Mouse (Mus musculus) liver, adult (tissue): ENCODE results near the gene Lin7c.

ENCODE experiments used
- GATA4 ChIP-seq: IDR thresholded peaks from 2 replicates; pipeline ENCODE4 v1.6.1; 2014; ENCODE audit warnings: mild to moderate bottlenecking, low read length; ENCODE audit not compliant: insufficient replicate concordance

Gene Lin7c

DNA sequence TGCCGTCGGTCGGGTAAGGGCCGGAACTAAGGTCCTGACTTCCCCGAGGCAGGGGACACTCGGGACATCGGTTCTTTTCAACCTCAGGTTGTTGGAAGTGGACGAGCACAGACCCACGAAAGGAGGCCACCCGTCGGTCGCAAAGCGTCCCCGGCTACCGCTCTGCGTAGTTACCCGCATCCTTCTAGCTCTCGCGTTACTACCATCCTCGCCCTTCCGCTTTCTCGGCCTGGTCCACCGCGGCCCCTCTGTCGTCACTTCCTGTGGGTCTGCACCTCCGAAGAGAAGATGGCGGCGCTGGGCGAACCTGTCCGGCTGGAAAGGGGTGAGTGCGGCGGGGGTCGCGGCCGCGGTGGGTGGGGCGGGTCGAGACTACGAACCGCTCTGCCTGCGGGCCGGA lies at the start of gene Lin7c:
Gene Lin7c (plus strand): TSS at position 257 of the 400 bp plus-strand sequence.
- TF ChIP-seq GATA4, result no peak; the same call in 1 of the 2 replicates

DNA sequence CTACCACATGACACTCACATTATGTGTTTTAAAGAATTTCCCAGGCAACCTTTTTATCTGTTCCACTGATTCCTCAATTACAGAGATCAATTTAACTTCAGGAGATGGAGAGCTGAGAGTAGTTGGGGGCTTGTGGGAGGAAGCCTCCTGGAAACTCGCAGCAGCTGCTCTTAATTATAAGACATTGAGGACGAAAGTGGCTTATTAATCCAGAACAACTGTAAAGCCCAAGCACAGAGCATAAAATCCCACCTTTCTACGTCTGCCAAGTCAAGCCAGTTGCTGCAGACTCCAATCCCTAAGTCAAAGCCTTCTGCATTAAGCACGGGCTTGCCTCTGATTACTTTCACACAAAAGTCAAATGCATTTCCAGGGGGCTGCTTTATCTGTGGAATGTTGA lies 44.3 kb upstream of the Lin7c start:
- TF ChIP-seq GATA4, result no peak

DNA sequence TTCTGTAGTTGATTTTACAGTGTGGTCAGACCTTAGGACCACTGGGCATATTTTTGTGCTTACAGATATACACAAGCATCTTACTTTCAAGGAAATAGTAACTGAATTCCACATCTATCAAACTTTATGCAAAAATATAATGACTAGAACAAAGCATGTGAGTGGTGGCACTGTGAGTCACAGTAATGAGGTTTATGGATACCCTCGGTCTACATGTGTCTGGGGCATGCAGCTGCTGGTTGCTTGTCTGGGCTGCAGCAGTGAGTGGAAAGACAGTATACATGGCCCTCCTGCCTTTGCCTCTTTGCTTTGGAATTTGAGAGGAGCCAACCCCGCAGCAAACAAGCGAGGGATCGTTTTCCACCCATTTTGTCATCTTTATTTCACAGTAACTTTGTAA lies 42.3 kb upstream of the Lin7c start:
- TF ChIP-seq GATA4, result no peak

DNA sequence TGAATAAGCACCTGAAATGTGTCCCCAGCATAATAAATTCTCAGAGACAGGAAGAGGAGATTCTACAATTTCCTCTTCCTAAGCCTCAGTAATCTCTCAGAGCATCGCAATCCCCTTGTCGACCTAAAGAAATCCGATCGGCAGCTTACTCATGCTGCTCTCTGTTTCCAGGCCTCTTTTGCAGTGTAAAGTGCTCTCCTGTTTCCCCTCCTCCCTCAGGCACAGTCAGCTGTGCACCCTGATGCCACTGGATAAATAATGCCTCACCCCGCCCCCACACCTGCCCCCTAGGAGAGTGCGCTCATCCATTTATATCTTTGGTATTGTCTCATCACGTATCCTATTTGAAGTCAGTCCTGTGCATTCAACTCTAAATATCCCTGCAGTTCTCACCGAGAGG lies 41.9 kb upstream of the Lin7c start:
- no peak for TF ChIP-seq GATA4

DNA sequence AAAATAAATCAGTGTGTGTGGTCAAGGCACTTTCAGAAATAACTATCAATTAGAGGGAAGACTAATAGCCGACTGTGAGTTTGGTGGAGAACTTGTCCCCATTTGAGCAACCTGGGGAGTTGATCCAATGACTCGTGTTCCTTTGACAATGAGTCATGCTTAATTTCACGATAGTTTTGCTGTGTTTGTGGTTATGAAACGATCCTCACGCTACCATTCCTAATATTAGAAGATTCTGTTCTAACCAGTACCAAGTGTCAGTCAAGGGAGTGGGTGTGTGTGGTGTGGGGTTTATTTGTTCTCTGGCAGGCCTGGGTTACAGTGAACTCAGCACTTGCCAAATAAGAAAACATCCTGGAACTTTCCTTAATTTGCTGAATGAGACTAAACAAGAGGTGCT lies 35.1 kb upstream of the Lin7c start:
- no peak for TF ChIP-seq GATA4

DNA sequence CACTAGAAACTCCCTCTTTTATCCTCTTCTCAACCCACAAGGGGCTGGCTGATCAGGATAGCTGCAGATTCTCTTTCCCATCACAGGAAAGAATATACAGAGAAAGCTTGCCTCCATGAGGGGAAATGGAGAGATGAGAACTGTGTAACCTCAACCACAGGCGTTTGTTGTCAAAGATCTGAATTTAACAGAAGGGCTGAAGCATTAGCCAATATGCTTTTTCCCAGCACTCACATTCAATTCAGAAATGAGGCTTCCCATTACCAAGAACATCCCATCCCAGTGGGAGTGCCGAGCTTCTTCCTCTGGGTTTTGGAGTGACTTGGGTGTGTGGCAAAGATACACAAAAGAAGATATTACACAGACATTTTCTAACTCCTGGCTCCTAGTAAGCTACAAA lies 31.0 kb upstream of the Lin7c start:
- no peak for TF ChIP-seq GATA4

DNA sequence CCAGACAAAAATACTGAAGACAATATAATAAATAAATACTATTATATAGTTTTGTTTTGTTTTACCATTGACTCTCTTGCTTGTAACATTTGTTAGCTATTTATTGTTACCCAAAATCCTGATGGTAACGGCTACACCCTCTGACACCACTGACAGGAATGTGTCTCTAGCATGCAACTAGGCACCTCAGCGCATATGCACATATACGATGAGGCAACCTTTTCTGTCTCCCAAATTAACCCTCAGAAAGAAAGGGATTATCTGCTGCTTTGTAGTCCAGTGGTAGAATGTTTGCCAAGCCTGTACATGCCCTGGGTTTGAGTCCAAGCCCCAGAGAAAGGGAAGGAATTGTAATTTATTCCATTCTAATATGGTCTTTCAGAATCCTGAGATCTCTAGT lies 29.8 kb upstream of the Lin7c start:
- no peak for TF ChIP-seq GATA4

DNA sequence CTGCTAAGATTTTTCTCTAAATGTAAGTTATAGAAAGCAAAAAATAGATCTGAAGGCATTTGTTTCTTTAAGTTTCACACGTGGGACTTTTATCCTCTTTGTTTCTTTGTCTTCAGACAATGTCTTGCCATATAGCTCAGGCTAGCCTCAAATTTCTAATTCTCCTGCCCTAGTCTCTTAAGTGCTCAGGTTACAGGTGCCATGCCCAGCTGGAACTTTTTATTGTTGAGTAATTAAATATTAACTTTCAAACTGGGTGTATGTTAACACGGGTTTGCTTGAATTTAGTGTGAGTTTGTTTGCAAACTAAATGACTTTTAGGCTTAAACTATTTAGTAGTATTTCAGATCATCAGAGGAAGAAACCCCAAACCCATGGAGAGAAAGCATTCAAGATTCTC lies 9.5 kb upstream of the Lin7c start:
- TF ChIP-seq GATA4, result no peak

DNA sequence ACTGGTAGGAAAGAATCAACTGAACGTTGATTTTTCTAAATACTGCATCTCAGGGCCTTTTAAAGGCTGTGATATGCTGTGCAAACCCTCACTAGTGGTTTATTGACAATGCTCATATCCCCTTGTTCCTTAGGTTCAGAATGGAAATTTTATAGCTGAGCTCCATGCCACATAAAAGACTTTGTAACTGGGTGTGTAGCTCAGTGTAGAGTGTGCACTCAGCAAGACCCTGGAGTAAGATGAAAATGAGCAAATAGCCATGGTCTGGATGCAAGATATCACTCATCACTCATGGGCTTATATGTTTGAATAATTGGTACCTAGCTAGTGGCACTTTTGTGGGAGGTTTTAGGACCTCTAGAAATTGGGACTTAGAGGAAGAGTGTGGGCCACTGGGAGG lies 9.0 kb upstream of the Lin7c start:
- TF ChIP-seq GATA4, result no peak

DNA sequence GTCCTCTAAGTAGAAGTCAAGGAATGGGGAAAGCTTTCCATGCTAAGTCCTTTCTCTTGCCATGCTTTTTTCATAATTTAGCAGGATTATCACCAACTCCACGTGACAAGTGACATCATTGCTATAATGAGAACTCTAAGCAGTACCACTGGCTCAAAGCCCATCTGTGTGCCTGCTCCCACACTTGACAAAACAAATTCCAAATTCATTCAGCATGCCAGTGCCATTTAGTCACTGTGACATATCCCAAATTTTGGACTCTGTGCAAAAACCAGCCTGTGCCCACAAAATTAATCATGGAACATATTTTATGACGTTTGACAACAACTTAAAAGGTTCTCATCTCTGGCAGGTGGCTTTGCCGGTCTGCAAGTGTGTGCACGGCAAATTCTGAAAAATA lies 6.5 kb upstream of the Lin7c start:
- no peak for TF ChIP-seq GATA4

DNA sequence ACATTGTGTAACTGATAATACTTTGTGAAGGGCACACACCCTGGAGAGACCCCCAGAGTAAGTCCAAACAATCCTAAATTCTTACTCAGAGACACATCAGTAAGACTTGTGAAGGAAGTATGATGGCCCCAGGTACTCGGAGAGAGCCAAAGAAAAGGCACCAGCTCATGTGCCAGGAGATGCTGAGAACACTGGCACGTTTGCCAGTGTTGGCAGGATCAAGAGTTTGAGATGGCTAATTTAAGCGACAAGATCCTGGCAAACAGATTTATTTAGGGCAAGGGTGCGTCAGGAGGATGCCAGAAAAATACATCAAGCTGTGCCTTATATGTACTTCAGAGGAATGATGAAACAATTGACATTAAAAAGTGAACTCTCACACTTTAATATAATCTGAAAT lies 6.1 kb upstream of the Lin7c start:
- TF ChIP-seq GATA4, result no peak

DNA sequence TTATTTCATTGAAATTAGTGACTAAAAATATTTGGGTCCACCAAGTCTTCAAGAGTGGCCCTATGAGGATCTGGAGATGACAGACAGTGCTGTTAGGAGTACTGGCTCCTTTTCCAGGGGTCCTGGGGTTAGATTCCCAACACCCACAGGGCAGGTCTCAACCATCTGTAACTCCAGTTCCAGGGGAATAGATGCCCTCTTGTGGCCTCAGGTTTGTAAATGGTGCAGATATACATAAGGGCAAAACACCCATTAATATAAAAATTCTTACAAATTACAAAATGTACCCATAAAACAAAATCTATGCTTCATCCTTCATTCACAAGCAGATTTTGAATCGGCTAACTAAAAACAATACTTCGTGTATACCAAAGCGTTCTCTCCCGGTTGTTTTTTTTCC lies 585 bp upstream of the Lin7c start:
- TF ChIP-seq GATA4, result no peak

DNA sequence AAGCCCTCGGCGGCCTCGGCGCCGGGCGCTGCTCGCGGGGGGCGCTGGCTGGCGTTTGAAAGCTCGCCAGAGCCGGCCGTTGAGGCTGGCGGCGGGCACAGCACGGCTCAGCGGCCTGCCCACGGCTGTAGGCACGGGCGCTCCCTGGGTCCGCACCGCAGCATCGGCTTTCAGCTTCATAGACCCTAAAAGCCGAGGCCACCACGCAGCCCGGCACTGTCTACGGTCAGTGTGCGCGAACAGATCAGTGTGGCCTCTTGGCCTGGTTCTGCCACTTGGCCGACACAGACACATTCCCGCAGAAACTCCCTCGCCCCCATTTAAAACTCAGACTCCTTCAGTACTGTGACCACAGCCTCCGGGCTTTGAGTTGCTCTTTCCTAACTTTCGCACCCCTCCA lies 378 bp downstream of the Lin7c start:
- TF ChIP-seq GATA4, result no peak

DNA sequence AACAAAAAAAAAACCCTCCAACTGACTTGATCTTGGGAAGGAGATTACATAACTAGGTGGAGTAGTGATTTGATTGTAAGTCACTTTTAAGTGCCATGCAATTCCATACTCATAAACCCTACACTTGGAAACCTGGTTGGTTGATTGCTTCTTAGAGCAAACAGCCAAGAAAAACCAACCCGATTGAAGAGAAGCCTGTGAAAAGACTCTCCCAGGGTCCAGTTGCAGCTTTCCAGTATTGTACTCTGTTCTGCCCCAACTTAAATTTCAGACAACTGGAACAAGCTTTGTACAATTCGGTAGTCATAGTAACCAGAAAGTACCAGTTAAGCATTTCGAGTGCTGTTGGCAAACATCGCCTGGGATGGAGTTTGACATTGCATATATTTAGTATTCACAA lies 818 bp downstream of the Lin7c start:
- no peak for TF ChIP-seq GATA4

DNA sequence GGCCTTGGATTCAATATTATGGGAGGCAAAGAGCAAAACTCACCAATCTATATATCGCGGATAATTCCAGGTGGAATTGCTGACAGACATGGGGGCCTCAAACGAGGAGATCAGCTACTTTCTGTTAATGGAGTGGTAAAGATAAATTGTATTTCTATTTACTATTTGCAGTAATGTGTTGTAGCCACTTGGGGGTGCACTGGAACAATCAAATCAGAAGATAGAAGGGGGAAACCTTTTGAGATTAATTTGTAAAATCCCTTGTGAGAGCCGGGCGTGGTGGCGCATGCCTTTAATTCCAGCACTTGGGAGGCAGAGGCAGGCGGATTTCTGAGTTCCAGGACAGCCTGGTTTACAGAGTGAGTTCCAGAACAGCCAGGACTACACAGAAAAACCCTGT lies 5.7 kb downstream of the Lin7c start:
- no peak for TF ChIP-seq GATA4

DNA sequence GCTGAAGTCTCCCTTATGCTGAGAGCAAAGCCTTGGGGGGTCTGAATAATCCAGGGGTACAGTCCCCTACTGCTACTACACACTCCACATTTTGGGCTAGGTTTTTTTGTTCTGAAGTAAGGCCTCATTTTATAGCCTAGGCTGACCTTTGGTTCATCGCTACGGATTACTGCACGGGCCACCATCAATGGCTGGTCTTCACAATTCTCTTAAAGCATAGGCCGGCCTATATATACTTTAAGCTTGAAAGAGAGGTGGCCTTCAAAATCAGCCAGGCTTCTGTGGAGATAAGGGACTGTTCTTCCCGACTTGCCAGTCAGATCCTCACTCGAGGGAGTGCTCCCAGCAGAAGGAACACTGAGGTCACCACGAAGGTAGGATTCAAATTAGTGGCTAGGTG lies 12.2 kb downstream of the Lin7c start:
- no peak for TF ChIP-seq GATA4

DNA sequence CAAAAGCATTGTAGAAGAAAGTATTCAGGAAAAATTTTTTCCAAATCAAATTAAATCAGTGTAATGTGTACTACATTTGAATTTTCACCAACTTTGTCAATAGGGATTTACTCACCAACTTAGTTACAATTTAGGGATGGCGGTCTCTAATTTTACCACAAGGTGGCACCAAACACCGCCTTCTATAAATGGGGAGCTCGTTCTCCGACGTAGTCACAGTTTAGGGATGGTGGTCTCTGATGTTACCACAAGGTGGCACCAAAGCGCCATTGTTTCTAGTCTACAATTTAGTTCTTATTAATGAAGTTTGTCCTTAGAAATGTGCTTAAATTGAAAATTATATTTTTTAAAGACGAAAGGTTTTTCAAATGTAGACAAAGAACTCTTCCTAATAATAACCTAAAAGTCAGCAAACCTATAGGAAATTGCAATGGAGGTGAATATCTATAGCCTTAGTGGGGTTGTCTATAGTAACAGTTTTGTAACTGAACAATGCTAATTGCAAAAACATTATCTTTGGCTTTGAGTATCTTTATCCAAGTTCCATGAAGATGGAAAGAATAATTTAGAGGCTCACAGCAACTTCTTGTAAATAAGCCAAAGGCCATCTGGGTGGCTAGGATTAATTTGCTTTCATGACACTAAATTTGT lies 13.6 kb downstream of the Lin7c start:
- TF ChIP-seq GATA4, result no peak
